Mouse (Mus musculus): ENCODE data around the gene Rhbdl1.
"Not testable (repeated sequence)": the region's sequence is repeated elsewhere in the genome, so short reads cannot be mapped to it uniquely, and the experiment has no call there.

The Rhbdl1 gene

DNA sequence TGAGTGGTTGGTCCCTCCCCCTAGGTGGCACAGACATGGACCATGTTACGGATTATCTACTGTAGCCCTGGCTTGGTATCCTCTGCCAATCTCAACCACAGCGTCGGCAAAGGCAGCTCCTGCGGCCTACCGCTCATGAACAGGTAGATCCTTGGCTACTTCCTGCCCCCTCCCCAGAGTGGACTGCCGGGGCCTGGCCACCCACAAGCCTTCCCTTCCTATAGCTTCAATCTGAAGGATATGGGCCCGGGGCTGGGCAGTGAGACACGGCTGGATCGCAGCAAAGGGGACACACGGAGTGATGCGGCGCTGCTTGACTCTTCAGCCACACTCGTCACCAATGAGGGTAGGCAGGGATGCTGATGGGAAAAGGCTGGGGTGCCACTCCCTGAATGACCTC, 10.1 kb downstream of the Rhbdl1 start:
- DNase-seq (ENCODE audit: low read depth, low spot score), result no peak

DNA sequence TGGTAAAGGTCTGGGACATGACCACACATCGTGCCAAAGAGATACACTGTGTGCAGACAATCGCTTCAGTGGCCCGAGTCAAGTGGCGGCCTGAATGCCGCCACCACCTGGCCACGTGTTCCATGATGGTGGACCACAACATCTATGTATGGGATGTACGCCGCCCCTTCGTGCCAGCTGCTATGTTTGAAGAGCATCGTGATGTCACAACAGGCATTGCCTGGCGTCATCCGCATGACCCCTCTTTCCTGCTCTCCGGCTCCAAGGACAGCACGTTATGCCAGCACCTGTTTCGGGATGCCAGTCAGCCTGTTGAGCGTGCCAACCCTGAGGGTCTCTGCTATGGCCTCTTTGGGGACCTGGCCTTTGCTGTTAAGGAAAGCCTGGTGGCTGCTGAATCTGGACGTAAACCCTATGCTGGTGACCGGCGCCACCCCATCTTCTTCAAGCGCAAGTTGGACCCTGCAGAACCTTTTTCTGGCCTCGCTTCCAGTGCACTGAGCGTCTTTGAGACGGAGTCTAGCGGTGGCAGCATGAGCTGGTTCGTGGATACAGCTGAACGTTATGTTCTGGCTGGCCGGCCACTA, 11.0 kb downstream of the Rhbdl1 start:
- DNase-seq (ENCODE audit: low read depth, low spot score), result no peak

DNA sequence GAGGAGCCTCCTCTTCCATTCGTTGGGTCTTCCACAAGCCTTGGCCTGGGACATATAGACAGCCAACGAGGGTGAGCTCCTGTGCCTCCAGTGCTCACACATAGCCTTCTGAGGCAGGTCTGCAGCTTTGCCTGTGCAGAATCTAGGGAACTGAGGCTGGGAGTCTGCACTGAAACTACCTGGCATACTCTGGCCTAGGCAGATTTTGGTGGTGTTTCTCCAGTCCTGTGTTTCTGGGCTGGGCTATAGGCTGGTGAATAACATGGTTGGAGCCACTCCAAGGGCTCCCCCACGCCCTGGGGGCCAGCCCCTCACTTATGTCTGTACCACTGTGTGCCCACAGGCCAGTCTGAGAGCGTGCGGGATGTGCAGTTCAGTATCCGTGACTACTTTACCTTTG, 11.8 kb downstream of the Rhbdl1 start:
- DNase-seq (ENCODE audit: low read depth, low spot score), result no peak

DNA sequence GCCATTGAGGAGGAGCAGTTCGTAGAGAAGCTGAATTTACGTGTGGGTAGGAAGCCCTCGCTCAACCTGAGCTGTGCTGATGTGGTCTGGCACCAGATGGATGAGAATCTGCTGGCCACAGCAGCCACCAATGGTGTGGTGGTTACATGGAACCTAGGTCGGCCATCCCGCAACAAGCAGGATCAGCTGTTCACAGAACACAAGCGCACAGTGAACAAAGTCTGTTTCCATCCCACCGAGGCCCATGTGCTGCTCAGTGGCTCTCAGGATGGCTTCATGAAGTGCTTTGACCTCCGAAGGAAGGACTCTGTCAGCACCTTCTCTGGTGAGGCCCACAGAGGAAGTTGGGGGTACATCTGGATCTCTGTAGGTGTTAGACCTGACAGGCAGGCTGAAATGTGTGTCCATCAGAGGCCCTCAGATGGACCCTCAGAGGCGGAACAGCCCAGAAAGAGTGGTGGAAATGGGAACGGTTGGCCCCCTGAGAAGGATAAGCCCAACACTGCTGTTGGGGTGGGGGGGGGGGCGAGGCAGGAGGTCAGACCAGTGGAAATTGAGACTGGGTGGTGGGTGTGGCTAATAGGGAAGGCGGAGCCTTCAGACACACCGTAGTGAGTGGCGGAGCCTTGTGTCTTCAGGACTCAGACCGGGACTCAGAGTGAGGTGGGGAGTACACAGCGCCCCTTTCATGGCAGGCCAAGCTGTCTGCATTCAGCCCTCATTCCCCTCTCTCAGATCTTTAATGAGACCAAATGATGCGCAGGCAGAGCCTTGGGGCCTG, 12.5 kb downstream of the Rhbdl1 start:
- no peak for DNase-seq (ENCODE audit: low read depth, low spot score)

DNA sequence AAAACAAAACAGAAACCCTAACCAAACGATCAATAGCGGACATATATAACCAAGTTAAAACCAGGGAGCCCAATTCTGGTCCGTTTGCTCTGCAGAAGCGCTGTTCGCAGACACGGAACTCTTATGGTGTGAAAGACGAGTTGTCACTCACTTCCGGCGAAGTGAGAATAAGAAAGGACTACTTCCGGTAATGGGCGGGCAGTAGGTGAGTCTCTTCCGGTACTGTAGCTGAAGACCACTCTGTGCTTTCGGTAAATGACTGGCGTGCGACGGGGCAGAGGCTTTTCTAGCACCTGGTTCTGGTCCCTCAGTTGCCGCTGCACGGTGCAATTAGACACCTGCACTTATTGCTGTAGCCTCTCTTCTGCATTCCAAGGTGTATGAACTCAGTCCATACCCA, 13.6 kb downstream of the Rhbdl1 start, which contains the start of gene Wdr24:
Wdr24 (plus strand) TSS at position 176 of the 400 bp plus-strand sequence.
- DNase-seq (ENCODE audit: low read depth, low spot score), result peak; percentile 94

DNA sequence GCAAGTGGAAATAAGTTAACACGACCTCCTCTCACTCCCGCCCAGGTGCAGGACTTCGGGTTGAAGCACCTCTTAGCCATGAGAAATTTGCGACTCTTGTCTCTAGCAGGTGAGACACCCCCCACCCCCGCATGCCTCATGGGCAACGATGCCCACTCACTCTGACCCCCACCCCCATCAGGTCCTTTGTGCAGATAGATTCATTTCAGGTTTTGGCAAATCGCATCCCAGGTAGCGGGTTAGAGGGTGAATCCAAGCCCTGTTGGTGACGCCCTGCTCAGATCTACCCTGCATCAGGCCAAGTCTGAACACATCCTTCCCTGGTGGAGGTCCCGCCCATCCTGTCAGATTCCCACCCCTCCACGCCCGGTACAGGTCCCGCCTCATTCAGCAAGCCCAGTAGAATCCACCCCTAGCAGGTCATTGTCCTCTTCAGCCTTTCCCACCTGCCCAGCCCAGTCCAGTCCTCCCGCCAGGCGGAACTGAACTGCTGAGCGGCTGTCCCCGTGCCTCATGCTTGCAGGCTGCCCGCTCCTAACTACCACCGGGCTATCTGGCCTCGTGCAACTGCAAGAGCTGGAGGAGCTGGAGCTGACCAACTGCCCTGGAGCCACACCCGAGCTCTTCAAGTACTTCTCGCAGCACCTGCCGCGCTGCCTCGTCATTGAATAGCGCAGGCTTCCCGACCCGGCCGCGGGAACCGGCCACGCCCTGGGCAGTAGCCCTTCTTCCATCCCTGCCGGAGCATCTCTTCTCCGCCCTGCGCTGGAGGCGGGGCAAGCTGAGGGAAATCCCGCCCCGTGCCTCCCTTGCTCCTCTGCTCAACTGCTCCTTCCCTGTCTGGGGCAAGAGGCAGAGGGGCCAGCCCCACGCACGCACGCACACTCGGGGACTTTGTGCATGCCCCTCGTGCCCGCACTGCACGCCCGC, 18.0 kb downstream of the Rhbdl1 start:
- DNase-seq (ENCODE audit: low read depth, low spot score), result no peak

DNA sequence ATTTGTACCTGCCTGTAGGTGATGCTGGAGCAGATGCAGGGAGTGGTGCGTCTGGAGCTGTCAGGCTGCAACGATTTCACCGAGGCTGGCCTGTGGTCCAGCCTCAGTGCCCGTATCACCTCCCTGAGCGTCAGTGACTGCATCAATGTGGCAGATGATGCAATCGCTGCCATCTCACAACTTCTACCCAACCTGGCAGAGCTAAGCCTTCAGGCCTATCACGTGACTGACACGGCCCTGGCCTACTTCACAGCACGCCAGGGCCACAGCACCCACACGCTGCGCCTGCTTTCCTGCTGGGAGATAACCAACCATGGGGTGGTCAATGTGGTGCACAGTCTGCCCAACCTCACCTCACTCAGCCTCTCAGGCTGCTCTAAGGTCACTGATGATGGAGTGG, 19.4 kb downstream of the Rhbdl1 start:
- no peak for DNase-seq (ENCODE audit: low read depth, low spot score)

DNA sequence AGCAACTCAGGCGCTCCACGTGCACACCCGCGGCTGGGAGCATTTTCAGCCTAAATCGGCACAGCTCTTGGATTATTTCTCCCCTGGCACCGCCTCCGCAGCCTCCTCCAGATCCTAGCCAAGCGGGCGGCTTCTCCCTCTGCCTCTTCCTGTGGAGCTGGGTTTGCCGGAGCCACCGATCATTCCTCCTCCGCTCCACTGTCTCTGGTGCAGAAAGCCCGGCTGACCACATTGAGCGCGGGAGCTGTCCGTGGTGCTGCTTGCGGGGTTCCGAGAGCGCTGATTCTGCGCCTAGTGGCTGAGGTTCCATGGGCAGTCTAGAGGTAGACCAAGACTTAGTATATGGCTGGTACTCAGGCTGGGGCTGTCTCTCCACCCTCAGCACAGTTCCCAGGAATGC, 23.6 kb downstream of the Rhbdl1 start:
- DNase-seq (ENCODE audit: low read depth, low spot score), result peak; percentile 90

DNA sequence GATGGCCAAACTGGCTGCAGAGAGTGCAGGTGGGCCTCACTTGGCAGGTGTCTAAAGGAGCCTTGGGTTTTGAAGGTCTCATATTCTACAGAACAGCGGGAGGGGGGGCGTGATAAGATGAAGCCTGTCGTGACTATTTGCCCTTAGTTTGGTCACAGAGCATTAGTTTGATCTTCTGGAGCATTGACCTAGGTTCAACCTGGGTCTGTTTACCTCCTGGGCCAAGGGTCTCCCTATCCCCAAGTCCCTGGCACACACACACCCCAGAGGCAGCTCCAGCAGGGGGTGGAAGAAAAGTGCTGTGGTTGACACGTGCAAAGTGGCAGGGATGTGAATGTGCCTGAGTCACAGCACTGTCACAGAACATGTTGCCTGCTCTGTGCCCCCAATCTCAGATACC, 26.2 kb downstream of the Rhbdl1 start:
- no peak for DNase-seq (ENCODE audit: low read depth, low spot score)

DNA sequence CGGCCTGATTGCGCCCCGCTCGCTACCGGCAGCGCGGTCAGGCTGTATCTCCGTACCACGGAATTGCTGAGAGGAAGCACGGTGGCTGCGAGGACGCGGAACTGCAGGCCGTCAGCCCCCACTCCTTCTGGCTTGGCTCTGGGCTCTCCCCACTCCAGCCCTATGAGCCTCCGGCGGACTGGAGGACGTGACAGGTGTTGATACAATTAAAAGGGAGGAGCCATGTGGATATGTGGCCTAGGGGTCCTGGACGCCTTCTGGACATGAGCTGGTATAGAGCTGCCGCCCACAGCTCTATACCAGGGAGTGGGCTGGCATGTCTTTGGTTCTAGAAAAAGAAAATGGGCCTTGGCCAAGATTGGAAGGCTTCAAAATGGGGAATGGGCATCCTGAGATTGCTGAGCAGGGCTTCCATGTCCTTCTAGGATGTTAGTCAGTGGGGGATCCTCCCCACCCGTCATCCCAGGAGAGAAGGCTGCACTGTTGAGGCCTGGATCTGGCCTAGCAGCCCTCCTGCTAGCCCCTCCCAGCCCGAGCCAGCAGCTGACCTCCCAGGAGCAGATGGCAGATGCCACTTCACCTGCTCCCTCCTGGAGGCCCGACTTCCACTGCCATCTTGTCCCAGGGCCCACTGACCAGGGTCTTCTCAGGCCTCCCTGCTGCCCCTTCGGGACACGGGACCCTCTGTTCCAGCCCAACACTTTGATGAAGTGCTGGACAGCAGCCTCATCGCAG, 27.3 kb downstream of the Rhbdl1 start:
- no peak for DNase-seq (ENCODE audit: low read depth, low spot score)

DNA sequence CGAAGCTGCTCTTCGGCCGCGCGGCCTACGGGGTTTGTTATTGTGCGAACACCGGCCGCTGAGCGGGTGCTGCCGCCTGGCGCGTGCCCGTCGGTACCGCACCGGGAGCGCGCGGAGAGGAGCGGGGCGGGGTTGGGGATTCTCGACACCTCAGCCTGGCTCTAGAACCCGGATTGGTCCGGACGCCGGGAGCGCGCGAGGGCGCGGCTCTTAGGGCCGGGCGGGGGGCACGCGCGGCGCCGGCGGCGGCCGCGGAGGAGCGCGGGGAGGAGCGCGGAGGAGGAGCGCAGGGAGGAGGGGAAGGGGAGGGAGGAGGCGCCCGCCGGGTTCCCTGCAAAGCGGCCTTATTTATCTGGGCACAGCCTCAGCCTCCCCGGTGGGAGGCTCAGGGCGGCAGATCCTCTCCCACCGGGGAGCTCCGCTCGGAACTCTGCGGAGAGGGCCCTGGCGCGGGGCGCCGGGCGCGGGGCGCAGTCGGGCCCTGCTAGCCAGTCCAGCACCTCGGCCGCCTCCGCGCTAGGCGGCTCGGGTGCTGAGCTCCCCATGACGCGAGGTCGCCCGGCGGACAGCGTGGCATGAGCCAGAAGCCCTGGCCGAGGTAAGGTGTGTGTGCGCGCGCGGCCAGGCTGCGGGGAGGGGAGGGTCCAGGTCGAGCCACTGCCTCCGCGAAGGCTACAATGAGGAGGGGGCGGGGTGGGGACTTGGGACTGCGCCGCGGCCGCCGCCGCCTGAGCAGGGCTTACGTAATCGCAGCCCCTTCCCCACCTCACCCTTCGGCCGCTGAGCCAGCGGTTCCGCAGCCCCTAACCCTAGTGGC, 28.1 kb downstream of the Rhbdl1 start, which contains the start of gene Fbxl16:
Fbxl16 (plus strand) TSS at position 297 of the 817 bp plus-strand sequence.
- peak; percentile 92 for DNase-seq (ENCODE audit: low read depth, low spot score)

DNA sequence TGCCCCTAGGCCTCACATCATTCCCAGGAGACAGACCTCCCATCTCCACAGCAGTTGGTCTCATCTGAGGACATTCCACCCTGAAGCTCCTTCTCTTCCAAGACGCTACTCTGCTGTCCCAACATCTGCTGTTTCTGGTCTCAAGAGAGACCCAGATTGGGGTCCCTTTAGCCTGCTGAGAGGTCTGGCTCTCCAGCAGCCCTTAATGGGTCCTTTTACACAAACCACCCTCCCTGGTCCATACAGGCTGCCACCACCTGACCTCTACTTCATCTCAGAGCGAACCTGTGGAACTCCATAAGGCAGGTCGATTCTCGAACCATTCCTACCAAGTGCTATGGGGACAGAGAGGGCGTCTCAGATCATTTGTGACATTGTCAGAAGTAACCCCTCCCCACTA, 29.1 kb downstream of the Rhbdl1 start:
- no peak for DNase-seq (ENCODE audit: low read depth, low spot score)

DNA sequence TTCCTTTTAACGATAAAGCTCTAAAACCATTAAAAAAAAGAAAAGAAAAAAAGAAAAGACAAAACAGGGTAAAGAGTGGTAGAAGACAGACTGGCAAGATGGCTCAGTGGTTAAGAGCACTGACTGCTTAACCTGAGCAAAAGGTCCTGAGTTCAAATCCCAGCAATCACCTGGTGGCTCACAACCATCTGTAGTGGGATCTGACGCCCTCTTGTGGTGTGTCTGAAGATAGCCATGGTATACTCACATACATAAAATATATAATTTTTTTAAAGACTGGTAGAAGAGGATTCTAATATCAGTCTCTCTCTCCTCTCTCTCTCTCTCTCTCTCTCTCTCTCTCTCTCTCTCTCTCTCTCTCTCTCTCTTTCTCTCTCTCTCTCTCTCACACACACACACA, 29.6 kb downstream of the Rhbdl1 start:
- DNase-seq (ENCODE audit: low read depth, low spot score), result not testable (repeated sequence)

DNA sequence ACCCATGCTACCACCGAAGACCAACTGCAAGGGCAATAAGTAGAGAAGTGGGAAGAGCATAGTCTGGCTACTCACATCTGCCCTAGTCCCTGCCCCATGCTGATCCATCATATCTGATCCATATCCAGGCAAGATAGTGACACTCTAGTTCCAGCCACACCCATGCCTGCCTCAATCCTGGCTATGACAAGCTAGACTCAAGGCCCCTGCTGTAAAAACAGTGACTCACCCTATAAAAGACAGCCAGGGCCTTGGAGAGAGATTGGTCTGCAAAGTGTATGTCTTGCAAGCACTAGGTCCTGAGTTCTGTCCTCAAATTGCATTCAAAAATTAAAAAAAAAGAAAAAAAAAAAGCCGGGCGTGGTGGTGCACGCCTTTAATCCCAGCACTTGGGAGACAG, 30.6 kb downstream of the Rhbdl1 start:
- DNase-seq (ENCODE audit: low read depth, low spot score), result no peak

DNA sequence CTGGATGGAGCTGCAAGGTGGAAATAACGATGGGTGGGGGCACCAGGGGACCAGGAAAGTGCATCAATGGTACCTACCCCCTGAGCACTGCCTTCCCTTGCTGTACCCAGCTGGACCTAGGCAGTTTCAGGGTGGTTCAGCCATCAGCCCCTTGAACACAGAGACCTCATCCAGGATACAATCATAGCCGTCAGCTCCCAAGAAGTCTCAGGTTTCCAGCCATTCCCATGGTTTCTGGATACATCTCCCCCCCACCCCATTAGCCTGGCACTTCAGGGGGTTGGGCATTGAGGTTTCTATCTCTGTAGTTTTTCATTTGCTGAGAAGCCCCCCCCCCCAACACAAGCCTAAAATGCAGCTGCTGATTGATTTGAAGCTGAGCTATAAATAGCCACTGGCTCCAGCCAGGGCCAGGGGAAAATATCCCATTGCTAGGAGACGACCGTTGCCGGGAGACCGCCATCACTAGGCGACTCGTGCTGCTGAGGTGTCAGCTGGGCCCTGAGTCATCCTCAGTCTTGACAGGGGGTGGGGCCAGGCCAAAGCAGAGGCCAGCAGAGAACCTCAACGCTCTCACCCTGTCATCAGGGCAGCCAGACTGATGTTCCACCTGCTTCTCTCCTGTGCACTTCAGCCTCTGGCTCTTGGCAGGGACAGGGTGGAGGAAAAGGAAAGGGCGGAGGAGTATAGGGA, 34.1 kb downstream of the Rhbdl1 start:
- peak; percentile 86 for DNase-seq (ENCODE audit: low read depth, low spot score)

DNA sequence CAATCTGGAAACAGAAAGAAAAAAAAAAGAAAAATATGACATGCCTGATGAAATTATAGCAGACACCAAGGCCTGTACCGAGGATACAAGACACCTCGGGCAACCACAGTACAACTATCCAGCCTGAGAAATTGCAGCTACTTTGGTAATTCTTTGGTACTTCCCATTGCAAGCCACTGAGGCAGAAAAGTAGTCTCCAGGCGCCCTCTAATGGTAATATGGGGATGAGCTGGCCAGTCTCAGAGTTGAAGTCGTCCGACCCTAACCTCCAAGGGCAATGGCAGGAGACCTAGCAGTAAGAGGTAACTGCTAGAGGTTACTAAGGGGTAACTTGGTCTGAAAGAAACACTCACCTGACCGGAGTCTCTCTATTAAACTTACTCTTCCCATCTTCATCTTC, 36.1 kb downstream of the Rhbdl1 start:
- DNase-seq (ENCODE audit: low read depth, low spot score), result no peak

DNA sequence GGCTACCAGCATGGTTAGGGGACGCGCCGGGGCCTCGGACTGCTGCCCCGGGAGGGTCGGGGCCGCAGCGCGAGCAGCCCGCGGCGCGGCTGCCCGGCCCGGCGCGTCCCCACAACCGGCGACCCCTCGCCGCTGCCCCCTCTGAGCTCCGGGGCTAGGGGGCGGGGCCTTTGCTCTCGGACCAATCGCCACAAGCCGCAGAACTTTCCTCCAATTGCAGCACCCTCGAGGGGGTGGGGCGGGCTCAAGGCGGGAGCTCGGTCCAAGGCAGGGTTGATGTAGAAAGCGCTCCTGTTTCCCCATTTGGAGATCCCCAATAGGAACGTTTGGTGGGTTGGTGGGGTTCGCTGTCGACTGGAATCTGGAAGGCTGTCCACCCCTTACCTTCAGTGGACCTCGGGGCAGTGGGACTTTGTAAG, 40.1 kb downstream of the Rhbdl1 start, which contains the start of gene Metrn:
Metrn (minus strand) TSS at position 186 of the 419 bp plus-strand sequence.
- DNase-seq (ENCODE audit: low read depth, low spot score), result no peak

DNA sequence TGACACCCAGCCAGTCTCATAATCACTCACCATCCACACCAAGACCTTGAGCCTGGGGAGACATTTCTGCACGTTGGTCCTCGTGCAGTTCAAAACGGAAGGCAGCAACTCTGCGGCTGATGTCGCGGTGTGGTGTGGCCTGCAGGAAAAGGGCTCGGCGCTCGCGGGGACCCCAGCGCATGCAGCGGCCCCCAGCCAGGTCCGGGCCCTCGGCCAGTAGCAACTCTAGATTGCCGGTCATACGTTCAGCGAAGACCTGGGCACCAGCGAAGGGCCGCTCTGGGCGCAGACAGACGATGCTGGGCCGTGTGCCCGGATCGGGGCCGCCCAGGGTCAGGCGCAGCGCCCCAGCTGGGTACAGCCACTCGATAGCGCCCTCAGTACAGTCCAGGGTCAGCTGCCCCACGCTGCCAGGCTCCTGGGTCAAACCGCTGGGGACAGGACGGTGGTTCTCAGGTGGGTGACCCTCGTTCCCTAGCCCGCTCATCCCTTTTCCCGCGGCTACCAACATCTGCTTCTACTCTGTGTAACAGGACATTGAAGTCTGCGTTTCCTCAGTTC, 40.8 kb downstream of the Rhbdl1 start:
- no peak for DNase-seq (ENCODE audit: low read depth, low spot score)

DNA sequence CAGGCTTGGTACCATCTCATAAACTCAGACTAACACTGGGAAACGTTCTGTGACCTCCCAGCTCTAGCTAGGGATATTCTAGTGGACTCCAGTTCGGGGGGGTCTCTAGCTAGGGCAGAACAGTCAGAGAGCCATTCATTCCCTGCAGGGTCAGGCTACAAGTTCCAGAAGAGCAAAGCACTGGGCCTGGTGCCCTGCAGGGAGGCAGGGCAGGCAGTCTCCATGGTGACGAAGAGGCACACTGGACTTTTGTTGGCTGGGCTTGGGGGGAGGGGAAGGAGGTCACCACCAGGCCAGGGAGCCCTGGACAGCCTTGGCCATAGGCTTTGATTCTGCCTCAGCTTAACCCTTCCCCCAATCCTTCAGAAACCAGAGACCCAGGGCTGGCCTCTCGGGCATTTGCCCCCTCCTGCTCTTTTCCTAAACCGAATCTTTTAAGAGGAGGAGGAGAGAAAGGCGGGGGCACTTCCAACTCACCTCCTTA, 41.4 kb downstream of the Rhbdl1 start, which contains the start of gene AC134908.4:
AC134908.4 (minus strand) TSS at position 51 of the 484 bp plus-strand sequence.
- peak; percentile 58 for DNase-seq (ENCODE audit: low read depth, low spot score)

Measured in telencephalon, adult 2 months (tissue).